Mouse (Mus musculus) gastrocnemius, postnatal 4 days (tissue): ENCODE measurements around the gene Mcl1. TPM values are rescaled to one million over a fixed set of nuclear protein-coding genes. Genes with fewer than 3 reads are reported as not detected.
A peak's percentile ranks its signal among the peaks of the same experiment; 100 is the strongest.
"Not testable (repeated sequence)": the region's sequence is repeated elsewhere in the genome, so short reads cannot be mapped to it uniquely, and the experiment has no call there.

Experiments
- DNase-seq, 2 experiments: peaks; one replicate each; pipeline ENCODE4 v3.0.0; 2021 to 2022; ENCODE audit warnings: low spot score in 2 of 2, mixed read lengths in 2 of 2
- total RNA-seq, 2 experiments: library from RNA; stranded (reverse); gene quantifications; 2 replicates each; pipeline ENCODE4 v1.2.3; 2021

The Mcl1 gene
- total RNA-seq, 2 experiments from 2014 or later = 90.6 to 107 TPM

DNA sequence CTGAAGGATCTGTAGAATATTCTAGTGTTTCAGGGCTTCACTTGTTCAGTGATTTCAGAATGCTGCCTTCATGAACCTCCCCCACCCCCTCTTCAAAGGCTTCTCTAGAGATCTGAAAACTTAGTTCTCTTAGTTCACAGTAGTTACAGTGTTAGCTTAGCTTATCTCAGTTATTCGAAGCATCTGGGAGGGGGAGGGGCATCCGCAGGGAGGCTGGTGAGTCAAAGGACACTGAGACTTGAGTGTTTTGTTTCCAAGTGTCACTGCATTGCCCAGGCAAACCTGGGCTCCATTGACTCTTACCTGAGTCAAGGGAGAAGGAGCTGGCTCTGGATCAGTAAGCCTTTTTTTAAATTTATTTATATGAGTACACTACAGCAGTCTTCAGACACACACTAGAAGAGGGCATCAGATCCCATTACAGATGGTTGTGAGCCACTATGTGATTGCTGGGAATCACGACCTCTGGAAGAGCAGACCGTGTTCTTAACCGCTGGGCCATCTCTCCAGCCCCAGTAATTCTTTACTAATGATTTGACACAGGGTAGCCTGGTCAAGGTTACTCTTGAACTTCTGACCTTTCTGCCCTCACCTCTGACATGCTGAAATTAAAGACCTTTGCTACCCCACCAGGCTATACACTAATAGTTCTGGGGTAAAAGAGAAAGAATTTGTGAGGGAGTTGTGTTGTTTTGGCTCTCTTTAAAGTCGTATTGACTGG, 7.7 kb downstream of the Mcl1 start:
- no peak for DNase-seq

GRCm38 (mm10) chr3:95667521-95667920, 8.9 kb downstream of the Mcl1 start:
- no peak for DNase-seq

DNA sequence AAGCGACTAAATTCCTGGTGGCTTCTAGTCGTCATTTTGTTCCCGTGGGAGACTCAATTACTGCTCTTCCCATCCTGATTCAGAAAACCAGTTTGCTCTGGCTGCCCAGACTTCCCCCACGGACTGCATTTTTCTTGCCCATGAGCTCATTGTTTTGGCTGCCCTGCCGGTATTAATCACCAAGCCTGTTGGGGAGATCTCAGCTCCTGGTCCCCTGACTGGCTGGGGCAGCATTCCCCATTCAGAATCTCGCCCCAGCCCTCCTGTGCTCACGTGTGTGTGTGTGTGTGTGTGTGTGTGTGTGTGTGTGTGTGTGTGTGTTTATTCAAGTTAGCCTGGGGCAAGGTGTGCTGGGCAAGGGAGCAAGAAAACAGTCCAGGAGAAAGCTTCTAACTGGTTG, 9.4 kb downstream of the Mcl1 start:
- peak in 1 of 2 experiments; percentile 53 for DNase-seq

DNA sequence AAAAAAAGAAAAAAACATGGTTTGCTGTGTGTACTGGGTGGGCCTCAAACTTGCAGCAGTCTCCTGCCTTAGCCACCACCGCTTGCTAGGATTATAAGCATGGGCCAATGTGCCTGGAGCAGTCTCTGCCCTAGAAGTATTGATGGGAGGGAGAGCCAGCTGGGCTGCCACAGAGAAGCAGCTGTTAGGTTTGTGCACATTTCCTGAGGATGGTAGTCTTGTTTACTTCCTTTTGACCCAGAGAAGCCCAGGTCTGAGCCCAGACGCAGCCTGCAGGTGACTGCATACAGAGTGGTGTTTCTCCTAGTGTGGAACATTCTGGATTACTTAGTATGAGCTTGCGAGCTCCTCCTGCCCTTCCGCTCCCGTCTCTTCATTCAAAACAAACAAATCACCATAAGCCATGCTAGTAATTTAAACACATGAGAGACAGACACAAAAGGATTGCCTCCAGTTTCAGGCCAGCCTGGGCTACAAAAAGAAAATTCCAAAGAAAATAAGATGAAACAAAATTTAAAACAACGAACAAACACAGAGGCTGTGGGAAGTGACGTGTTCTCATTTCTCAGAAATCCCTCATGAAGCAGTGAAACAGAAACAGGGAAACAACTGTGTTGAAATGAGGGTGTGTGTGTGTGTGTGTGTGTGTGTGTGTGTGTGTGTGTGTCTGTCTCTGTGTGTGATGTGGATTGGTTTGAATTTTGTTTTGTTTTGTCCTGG, 10.2 kb downstream of the Mcl1 start:
- no peak for DNase-seq

DNA sequence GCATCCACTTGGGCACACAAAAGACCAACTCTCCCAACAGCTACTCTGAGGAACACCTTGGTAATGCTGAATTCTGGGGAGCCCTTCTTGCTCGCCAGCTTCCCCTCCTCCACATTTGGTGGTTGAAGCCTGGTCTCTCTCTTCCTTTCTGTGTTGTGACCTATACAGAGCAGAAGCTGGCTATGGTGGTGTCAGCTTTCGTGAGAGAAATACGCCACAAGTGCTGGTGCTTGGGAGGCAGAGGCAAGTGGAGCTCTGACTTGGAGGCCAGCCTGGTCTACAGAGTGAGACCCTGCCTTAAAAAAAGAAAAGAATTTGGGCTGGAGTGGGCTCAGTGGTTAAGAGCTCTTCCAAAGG, 10.7 kb downstream of the Mcl1 start:
- DNase-seq = no peak

DNA sequence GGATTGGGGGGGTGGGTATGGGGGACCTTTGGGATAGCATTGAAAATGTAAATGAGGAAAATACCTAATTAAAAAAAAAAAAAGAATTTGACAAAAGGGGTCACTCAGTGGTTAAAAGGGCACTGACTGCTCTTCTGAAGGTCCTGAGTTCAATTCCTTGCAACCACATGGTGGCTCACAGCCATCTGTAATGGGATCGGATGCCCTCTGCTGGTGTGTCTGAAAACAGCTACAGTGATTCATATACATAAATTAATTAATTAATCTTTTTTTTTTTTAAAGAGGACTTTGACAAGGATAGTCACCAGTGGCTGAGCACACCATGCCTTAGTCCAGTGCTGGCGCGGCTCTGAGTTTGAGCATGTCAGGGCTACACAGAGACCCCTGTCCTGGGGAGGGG, 11.8 kb downstream of the Mcl1 start:
- DNase-seq = not testable (repeated sequence)

GRCm38 (mm10) chr3:95671201-95671600, 12.6 kb downstream of the Mcl1 start:
- DNase-seq = no peak

DNA sequence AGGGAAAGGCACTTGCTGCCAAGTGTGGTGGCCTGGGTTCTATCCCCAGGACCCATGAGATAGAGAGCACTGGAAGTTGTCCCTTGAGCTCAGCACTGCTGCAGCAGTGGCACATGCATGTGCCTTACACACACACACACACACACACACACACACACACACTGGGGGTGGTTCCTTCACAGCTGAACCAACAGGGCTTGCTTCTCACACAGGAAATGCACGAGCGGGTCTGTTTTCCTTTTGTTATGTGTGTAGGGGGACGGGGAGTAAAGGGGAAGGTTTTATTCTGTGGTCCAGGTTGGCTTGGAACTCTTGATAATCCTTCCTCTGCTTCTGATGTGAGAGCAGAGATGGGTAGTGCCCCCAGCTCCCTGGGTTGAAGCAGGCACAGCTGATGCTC, 13.9 kb downstream of the Mcl1 start:
- no peak for DNase-seq

GRCm38 (mm10) chr3:95672861-95673706, 14.5 kb downstream of the Mcl1 start:
- DNase-seq = no peak

DNA sequence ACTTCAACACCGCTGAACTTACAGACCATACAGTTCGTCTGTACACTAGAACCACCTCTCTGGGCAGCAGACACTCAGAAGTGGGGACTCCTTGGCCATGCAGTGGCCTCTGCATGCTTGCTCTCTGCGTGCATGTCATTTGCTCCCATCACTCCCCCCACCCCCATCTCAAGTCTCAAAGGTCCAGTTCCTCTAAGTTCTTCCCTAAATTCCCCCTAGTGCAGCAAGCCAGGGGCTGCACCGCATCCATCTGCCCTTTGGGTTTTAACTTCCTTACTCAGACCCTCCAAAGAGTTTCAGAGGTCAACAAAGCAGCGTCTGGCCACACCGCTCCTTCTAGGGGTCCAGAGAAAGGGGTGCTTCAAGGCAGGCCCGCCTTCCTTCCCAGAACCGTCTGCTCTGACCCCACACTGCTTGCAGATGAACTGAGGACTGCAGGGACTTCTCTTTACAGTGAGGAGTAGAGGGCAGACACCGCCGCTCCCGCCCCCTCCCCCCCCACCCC, 15.2 kb downstream of the Mcl1 start:
- no peak for DNase-seq

- peak in 1 of 2 experiments; percentile 74 for DNase-seq
These were observed 15.6 kb downstream of the Mcl1 start for GRCm38 (mm10) chr3:95674236-95674635.

DNA sequence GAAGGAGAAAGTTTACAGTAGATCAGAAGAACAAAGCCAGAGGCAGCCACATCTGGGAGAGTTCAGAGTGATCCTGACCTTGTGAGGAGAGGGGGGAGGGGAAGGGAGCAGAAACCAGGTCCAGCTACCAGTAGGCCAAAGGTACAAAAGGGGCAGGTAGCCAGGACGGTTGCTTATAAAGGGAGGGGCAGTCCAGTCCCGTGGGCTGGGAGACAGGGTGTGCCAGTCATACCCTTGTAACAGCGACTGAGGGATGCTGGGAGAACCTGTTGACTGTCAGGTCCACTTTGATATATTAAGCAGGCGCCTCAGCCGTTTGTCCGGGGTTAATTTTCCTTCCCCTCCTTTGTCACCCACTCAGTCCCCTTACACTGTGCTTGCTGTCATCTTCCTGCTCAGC, 16.2 kb downstream of the Mcl1 start:
- no peak for DNase-seq

GRCm38 (mm10) chr3:95675301-95676092, 16.9 kb downstream of the Mcl1 start:
- peak in 1 of 2 experiments; percentile 75 for DNase-seq

GRCm38 (mm10) chr3:95676745-95677419, 18.3 kb downstream of the Mcl1 start:
- peak; percentile 68 to 81 for DNase-seq

DNA sequence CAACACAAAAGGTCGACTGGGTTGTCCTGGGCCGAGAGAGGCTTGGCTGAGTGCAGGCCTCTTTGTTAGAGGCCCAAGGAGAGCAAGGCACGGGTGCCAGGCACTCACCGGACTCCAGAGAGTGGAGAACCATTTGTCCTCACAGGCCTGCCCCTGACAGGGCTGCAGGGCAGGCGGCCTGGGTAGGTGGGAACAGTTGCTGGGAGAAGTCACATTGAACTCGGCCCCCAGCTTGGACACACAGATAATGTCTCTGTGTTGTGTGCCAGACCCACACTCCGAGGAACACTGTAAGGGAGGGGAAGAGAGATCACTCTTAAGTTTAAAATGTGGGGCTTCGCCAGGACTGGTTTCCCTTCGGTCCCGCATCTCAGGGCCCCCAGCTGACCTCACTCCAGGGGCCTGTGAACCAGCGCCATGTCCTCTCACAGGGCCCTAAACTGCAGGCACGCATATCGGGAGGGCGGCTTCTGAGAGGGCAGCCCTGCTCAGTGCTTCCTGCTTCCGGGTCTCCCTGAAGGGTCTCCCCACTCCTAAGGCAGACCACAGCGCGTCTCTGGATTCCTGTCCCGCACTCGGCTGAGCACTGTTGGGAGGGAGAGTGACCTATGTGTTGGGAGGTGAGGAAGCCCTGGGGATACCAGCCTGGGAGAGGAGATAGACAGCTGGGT, 19.0 kb downstream of the Mcl1 start:
- no peak for DNase-seq

- no peak for DNase-seq
These were observed 21.0 kb downstream of the Mcl1 start for GRCm38 (mm10) chr3:95679551-95679950.

GRCm38 (mm10) chr3:95680673-95681072, 22.1 kb downstream of the Mcl1 start:
- DNase-seq = no peak

DNA sequence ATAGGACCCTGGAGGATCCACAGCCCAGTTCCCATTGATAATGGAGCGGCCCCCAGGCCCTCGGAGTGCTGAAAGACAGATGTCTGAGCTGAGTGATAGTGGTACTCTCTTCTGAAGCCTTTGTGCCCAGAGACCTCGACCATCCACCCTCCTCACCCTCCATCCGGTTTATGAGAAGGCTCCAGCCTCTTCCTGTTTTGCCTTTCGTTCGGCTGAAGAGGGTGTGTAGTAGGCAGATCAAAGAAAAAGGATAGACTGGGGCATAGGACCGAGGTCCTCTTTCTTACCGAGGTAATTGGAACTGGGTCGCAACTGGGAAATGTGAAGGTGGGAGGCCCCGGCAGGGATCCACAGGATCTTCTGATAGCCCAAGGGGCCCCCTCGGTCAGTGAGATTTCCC, 22.8 kb downstream of the Mcl1 start:
- DNase-seq = no peak

- no peak for DNase-seq
These were observed 24.3 kb downstream of the Mcl1 start for GRCm38 (mm10) chr3:95682878-95683277.

GRCm38 (mm10) chr3:95684846-95685245, 26.3 kb downstream of the Mcl1 start:
- DNase-seq = no peak
